In the genomic region with DNA sequence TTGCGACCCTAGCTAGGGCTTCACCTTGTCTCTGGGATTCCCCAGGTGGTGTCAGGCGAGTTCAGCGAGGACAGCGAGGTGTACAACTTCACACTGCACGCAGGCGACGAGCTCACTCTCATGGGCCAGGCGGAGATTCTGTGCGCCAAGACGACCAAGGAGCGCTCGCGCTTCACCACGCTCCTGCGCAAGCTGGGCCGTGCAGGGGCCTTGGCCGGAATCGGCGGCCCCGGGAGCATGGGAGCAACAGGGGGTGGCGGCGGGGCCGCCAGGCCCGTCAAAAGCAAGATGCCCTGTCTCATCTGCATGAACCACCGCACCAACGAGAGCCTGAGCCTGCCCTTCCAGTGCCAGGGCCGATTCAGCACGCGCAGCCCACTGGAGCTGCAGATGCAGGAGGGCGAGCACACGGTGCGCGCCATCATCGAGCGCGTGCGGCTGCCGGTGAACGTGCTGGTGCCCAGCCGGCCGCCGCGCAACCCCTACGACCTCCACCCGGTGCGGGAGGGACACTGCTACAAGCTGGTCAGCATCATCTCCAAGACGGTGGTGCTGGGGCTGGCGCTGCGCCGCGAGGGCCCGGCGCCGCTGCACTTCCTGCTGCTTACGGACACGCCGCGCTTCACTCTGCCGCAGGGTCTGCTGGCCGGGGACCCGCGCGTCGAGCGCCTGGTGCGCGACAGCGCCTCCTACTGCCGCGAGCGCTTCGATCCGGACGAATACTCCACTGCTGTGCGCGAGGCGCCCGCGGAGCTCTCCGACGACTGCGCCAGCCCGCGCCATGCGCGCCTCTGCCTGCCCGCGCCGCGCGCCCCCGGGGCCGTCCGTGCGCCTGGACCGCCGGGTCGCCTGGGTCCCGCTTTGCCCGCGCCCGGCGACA, we compare ENCODE assay signal across 8 mouse cellular contexts. TPM values are rescaled to one million over a fixed set of nuclear protein-coding genes. Genes with fewer than 3 reads are reported as not detected.
DNase-seq lines count a peak whose midpoint lies in the region; ATAC-seq and TF ChIP-seq lines count a peak whose summit lies in the region.

No protein-coding gene starts in this region.

- peak; percentile 62 for DNase-seq in urinary bladder, postnatal 14 days (ENCODE audit: low spot score)
- no peak for DNase-seq in urinary bladder, adult 18-20 months (ENCODE audit: low spot score in 2 of 2)
- DNase-seq in kidney, postnatal 14 days = peak; percentile 80
- peak; percentile 77 for DNase-seq in liver, postnatal 0 days
- DNase-seq in thymus, postnatal 0 days (ENCODE audit: low spot score) = peak; percentile 89

- H3K27ac ChIP-seq in embryonic fibroblast, embryonic 13.5 days (ENCODE audit: insufficient read depth, low read length) = no peak overlapping the region
- no peak overlapping the region for H3K27ac ChIP-seq in heart, embryonic 14.5 days (replicated peaks in 1 of 2; ENCODE audit: control insufficient read depth in 1 of 2, insufficient read depth in 1 of 2, low read depth in 2 of 2, low read length in 2 of 2)
- no peak overlapping the region for H3K27ac ChIP-seq in liver, postnatal 0 days (ENCODE audit: low read depth)
- H3K27ac ChIP-seq in neural tube, embryonic 14.5 days (ENCODE audit: low read depth, low read length) = 0 out of 2 replicates have a peak overlapping the region, but pooled peaks have one; percentile 28

- H3K36me3 ChIP-seq in heart, embryonic 14.5 days (ENCODE audit: control insufficient read depth, insufficient read depth, low read length) = peaks cover 27% of the 10 kb centered on the region
- peaks cover 12% of the 10 kb centered on the region for H3K36me3 ChIP-seq in liver, postnatal 0 days (replicated peaks; ENCODE audit: insufficient read depth, low read length)
- H3K36me3 ChIP-seq in neural tube, embryonic 14.5 days (ENCODE audit: control insufficient read depth, insufficient read depth, low read length) = peaks cover 18% of the 10 kb centered on the region

- ATAC-seq in heart, embryonic 14.5 days (ENCODE audit: insufficient number of reproducible peaks, insufficient read depth, low FRiP score, low read depth) = peak; percentile 69
- peak; percentile 42 for ATAC-seq in liver, postnatal 0 days
- peak; percentile 88 for ATAC-seq in neural tube, embryonic 14.5 days (ENCODE audit: low read depth)

- TF ChIP-seq POLR2A in embryonic fibroblast, embryonic 13.5 days (IDR thresholded peaks at IDR 0.05; ENCODE audit: low read depth, low read length) = no peak

- 1% methylated on average over 98 of the region's 103 CpGs for WGBS in heart, embryonic 14.5 days
- WGBS in liver, postnatal 0 days (ENCODE audit: insufficient replicate concordance) = 1% methylated on average over 77 of the region's 103 CpGs
- 2% methylated on average over 79 of the region's 103 CpGs for WGBS in neural tube, embryonic 14.5 days

- H3K27me3 ChIP-seq in heart, embryonic 14.5 days (ENCODE audit: control insufficient read depth, insufficient read depth, low read length) = peaks cover 59% of the 10 kb centered on the region
- peaks cover 31% of the 10 kb centered on the region for H3K27me3 ChIP-seq in liver, postnatal 0 days (ENCODE audit: insufficient read depth, low read length)
- no peaks in the 10 kb centered on the region; the same call in 1 of the 2 replicates for H3K27me3 ChIP-seq in neural tube, embryonic 14.5 days (ENCODE audit: control insufficient read depth, insufficient read depth, low read length)

- TF ChIP-seq EP300 in liver, postnatal 0 days (IDR thresholded peaks at IDR 0.05; ENCODE audit: low read depth) = no peak

- H3K4me1 ChIP-seq in embryonic fibroblast, embryonic 13.5 days (ENCODE audit: control insufficient read depth, insufficient read depth, low read length) = peaks cover 3% of the 10 kb centered on the region; the same call in 1 of the 2 replicates
- peaks cover 16 to 20% of the 10 kb centered on the region in 2 experiments for H3K4me1 ChIP-seq in heart, embryonic 14.5 days (ENCODE audit: control insufficient read depth in 2 of 2, insufficient read depth in 2 of 2, low read length in 2 of 2)
- H3K4me1 ChIP-seq in liver, postnatal 0 days (ENCODE audit: insufficient read depth) = peaks cover 26% of the 10 kb centered on the region
- peaks cover 27% of the 10 kb centered on the region for H3K4me1 ChIP-seq in neural tube, embryonic 14.5 days (ENCODE audit: control insufficient read depth, insufficient read depth, low read length)

- TF ChIP-seq CTCF in embryonic fibroblast, embryonic 13.5 days (IDR thresholded peaks at IDR 0.05; ENCODE audit: borderline replicate concordance, insufficient read depth, low read length) = peak; percentile 58
- TF ChIP-seq CTCF in liver, postnatal 0 days (IDR thresholded peaks at IDR 0.05; ENCODE audit: low read depth) = peak; percentile 63

- H3K9me3 ChIP-seq in heart, embryonic 14.5 days (ENCODE audit: control insufficient read depth, low read length) = no peaks in the 10 kb centered on the region
- no peaks in the 10 kb centered on the region for H3K9me3 ChIP-seq in liver, postnatal 0 days (ENCODE audit: low read length)
- no peaks in the 10 kb centered on the region for H3K9me3 ChIP-seq in neural tube, embryonic 14.5 days (ENCODE audit: control insufficient read depth, low read length)

- peak overlapping the region; percentile 71 for H3K9ac ChIP-seq in heart, embryonic 14.5 days (ENCODE audit: low read length)
- peak overlapping the region; percentile 38; the same call in 1 of the 2 replicates for H3K9ac ChIP-seq in liver, postnatal 0 days (replicated peaks)
- H3K9ac ChIP-seq in neural tube, embryonic 14.5 days (replicated peaks; ENCODE audit: low read depth, low read length) = peak overlapping the region; percentile 52

- H3K4me3 ChIP-seq in embryonic fibroblast, embryonic 13.5 days (ENCODE audit: insufficient read depth, low read length) = no peak overlapping the region
- H3K4me3 ChIP-seq in heart, embryonic 14.5 days (ENCODE audit: control insufficient read depth in 1 of 2, insufficient read depth in 1 of 2, low read depth in 1 of 2, low read length in 2 of 2) = peak overlapping the region; percentile 58 to 60
- peak overlapping the region; percentile 44 for H3K4me3 ChIP-seq in liver, postnatal 0 days (ENCODE audit: low read depth, low read length)
- H3K4me3 ChIP-seq in neural tube, embryonic 14.5 days (ENCODE audit: low read depth, low read length) = peak overlapping the region; percentile 45

- H3K4me2 ChIP-seq in heart, embryonic 14.5 days (ENCODE audit: low read length) = peak overlapping the region; percentile 97
- H3K4me2 ChIP-seq in liver, postnatal 0 days (ENCODE audit: low read depth, low read length) = peak overlapping the region; percentile 81
- H3K4me2 ChIP-seq in neural tube, embryonic 14.5 days (ENCODE audit: low read depth, low read length) = peak overlapping the region; percentile 71

RNA-seq across cellular contexts. Expression of gene 3110082J24Rik, which starts 8.2 kb away (rescaled TPM):
- not detected in 2 replicates for polyA plus RNA-seq in embryonic fibroblast, embryonic 13.5 days (2011; ENCODE audit: insufficient read length, low read depth, missing spikeins)
- not detected in 2 replicates for polyA plus RNA-seq in heart, embryonic 14.5 days (2014; fragmentation: Nextera tagmentation; extraction: Ambion mirVana)
- polyA plus RNA-seq in liver, postnatal 0 days (2015; fragmentation: Nextera tagmentation; extraction: Ambion mirVana) = not detected in 2 replicates
- polyA plus RNA-seq in neural tube, embryonic 14.5 days (2014; fragmentation: Nextera tagmentation; extraction: Ambion mirVana) = 4.3 and 4.8 TPM in 2 replicates
- polyA plus RNA-seq in thymus, postnatal 0 days (2015; fragmentation: Nextera tagmentation; extraction: Ambion mirVana) = not detected in 2 replicates

RNA-seq across cellular contexts. Expression of gene Garem2, which starts 9.2 kb away (rescaled TPM):
- 1.9 and 2.6 TPM in 2 replicates for polyA plus RNA-seq in embryonic fibroblast, embryonic 13.5 days (2011; ENCODE audit: insufficient read length, low read depth, missing spikeins)
- 0.26 and 0.30 TPM in 2 replicates for polyA plus RNA-seq in heart, embryonic 14.5 days (2014; fragmentation: Nextera tagmentation; extraction: Ambion mirVana)
- 0.02 TPM in 1 of 2 replicates, not detected in the other for polyA plus RNA-seq in liver, postnatal 0 days (2015; fragmentation: Nextera tagmentation; extraction: Ambion mirVana)
- 12.5 and 13.3 TPM in 2 replicates for polyA plus RNA-seq in neural tube, embryonic 14.5 days (2014; fragmentation: Nextera tagmentation; extraction: Ambion mirVana)
- polyA plus RNA-seq in thymus, postnatal 0 days (2015; fragmentation: Nextera tagmentation; extraction: Ambion mirVana) = 0.05 and 0.09 TPM in 2 replicates

RNA-seq across cellular contexts. Expression of gene Tyms, which starts 40.7 kb away (rescaled TPM):
- polyA plus RNA-seq in embryonic fibroblast, embryonic 13.5 days (2011; ENCODE audit: insufficient read length, low read depth, missing spikeins) = 61.5 and 74.1 TPM in 2 replicates
- 91.7 and 101 TPM in 2 replicates for polyA plus RNA-seq in heart, embryonic 14.5 days (2014; fragmentation: Nextera tagmentation; extraction: Ambion mirVana)
- polyA plus RNA-seq in liver, postnatal 0 days (2015; fragmentation: Nextera tagmentation; extraction: Ambion mirVana) = 84.6 and 101 TPM in 2 replicates
- polyA plus RNA-seq in neural tube, embryonic 14.5 days (2014; fragmentation: Nextera tagmentation; extraction: Ambion mirVana) = 35.3 and 42.4 TPM in 2 replicates
- 292 and 327 TPM in 2 replicates for polyA plus RNA-seq in thymus, postnatal 0 days (2015; fragmentation: Nextera tagmentation; extraction: Ambion mirVana)

RNA-seq across cellular contexts. Expression of gene Hadha, which starts 40.8 kb away (rescaled TPM):
- 111 and 114 TPM in 2 replicates for polyA plus RNA-seq in embryonic fibroblast, embryonic 13.5 days (2011; ENCODE audit: insufficient read length, low read depth, missing spikeins)
- 223 and 246 TPM in 2 replicates for polyA plus RNA-seq in heart, embryonic 14.5 days (2014; fragmentation: Nextera tagmentation; extraction: Ambion mirVana)
- 224 and 228 TPM in 2 replicates for polyA plus RNA-seq in liver, postnatal 0 days (2015; fragmentation: Nextera tagmentation; extraction: Ambion mirVana)
- polyA plus RNA-seq in neural tube, embryonic 14.5 days (2014; fragmentation: Nextera tagmentation; extraction: Ambion mirVana) = 55.2 and 71.0 TPM in 2 replicates
- polyA plus RNA-seq in thymus, postnatal 0 days (2015; fragmentation: Nextera tagmentation; extraction: Ambion mirVana) = 111 and 124 TPM in 2 replicates

RNA-seq across cellular contexts. Expression of gene Hadhb, which starts 40.9 kb away (rescaled TPM):
- polyA plus RNA-seq in embryonic fibroblast, embryonic 13.5 days (2011; ENCODE audit: insufficient read length, low read depth, missing spikeins) = 101 TPM in 2 replicates
- polyA plus RNA-seq in heart, embryonic 14.5 days (2014; fragmentation: Nextera tagmentation; extraction: Ambion mirVana) = 421 and 422 TPM in 2 replicates
- polyA plus RNA-seq in liver, postnatal 0 days (2015; fragmentation: Nextera tagmentation; extraction: Ambion mirVana) = 421 and 447 TPM in 2 replicates
- 54.5 and 67.6 TPM in 2 replicates for polyA plus RNA-seq in neural tube, embryonic 14.5 days (2014; fragmentation: Nextera tagmentation; extraction: Ambion mirVana)
- polyA plus RNA-seq in thymus, postnatal 0 days (2015; fragmentation: Nextera tagmentation; extraction: Ambion mirVana) = 182 and 193 TPM in 2 replicates

Comparison
In these comparisons a context has a peak if more than half of its experiments do, and no peak if none do; other contexts are left out.
1. DNase-seq: peak in urinary bladder, postnatal 14 days (single experiment), kidney, postnatal 14 days (single experiment), liver, postnatal 0 days (single experiment) and thymus, postnatal 0 days (single experiment); none in urinary bladder, adult 18-20 months (0 of 2).
2. Peak in every context shown above with its lines, with median percentiles within 50 percentile points of each other: ATAC-seq, H3K4me2 ChIP-seq and H3K9ac ChIP-seq.